Mouse (Mus musculus) MEL (cell line): ENCODE results near the gene Nrip2.

Experiments used
- KAT2A ChIP-seq: conservative IDR thresholded peaks from 2 replicates; pipeline ENCODE4 v1.6.1; 2012; ENCODE audit warnings: low read depth, low read length, improper control_type of control experiment, inconsistent platforms
- MAX ChIP-seq: IDR thresholded peaks from 2 replicates; pipeline ENCODE4 v1.6.1; 2011; ENCODE audit warnings: low read length, improper control_type of control experiment
- POLR2A ChIP-seq, 2 experiments: IDR thresholded peaks; 2 replicates each; pipeline ENCODE4 v1.6.1; 2011 to 2012; ENCODE audit warnings: low read length in 2 of 2, mild to moderate bottlenecking in 2 of 2, control low read depth in 1 of 2, improper control_type of control experiment in 1 of 2, low read depth in 1 of 2, moderate library complexity in 1 of 2; ENCODE audit not compliant: control insufficient read depth in 1 of 2, insufficient read depth in 1 of 2, poor library complexity in 1 of 2
- POLR2AphosphoS2 ChIP-seq: IDR thresholded peaks from 2 replicates; pipeline ENCODE4 v1.6.1; 2011; ENCODE audit warnings: low read length, improper control_type of control experiment
- POLR2AphosphoS5 ChIP-seq: IDR thresholded peaks from 2 replicates; pipeline ENCODE4 v1.6.1; 2012; ENCODE audit warnings: low read depth, borderline replicate concordance, mild to moderate bottlenecking, inconsistent platforms, low read length, moderate library complexity, mixed read lengths
- UBTF ChIP-seq: IDR thresholded peaks from 2 replicates; pipeline ENCODE4 v1.6.1; 2012; ENCODE audit warnings: low read depth, mild to moderate bottlenecking, inconsistent platforms, low read length, improper control_type of control experiment, moderate library complexity, borderline replicate concordance; ENCODE audit not compliant: insufficient read depth

DNA sequence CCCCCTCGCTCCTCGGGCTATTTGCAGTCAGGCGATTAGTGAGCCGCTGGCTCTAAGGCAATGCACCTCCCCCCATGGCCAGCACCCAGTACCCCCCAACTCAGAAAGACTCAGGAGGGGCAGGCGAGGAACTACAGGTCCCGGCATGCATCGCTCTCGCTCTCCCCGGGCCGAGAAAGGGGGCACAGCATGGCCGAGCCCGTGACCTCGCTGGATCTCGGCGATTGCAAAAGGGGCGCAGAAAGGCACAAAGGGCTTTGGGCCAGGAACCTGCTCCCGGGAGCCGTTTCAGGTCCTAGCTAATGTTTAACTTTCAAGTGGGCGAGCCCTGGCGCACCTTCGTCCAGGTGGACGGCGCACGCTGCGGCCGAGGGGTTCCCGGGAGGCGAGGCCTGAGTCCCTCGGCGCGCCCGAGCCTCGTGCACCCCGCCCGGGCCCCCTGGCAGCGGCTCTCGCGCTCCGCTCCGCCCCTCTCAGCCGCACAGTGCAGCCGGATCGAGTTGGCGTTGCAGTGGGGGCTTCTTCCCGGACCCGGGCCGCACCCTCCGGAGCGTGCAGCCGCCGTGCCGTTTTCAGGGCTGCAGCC, 38.7 kb downstream of the Nrip2 start:
- TF ChIP-seq POLR2A (IDR thresholded peaks at IDR 0.05; ENCODE audit: control insufficient read depth in 1 of 2, insufficient read depth in 1 of 2, low read depth in 1 of 2, low read length in 2 of 2, poor library complexity in 1 of 2) (no peak), POLR2AphosphoS2 (no peak), MAX (no peak), POLR2AphosphoS5 (no peak), UBTF (peak; percentile 30; the same call in 1 of the 2 replicates), KAT2A (no peak; the same call in 1 of the 2 replicates)
